Mouse (Mus musculus) hindbrain, postnatal 0 days (tissue): ENCODE data around the gene Sik3. TPM values are rescaled to one million over a fixed set of nuclear protein-coding genes. Genes with fewer than 3 reads are reported as not detected.

Experiments used
- ATAC-seq: fragments of 200-750 bp; cut with Nextera tagmentation; 2 replicates; pipeline ENCODE4 v1.8.0; 2017; ENCODE audit warnings: mild to moderate bottlenecking, moderate TSS enrichment, moderate library complexity
- DNase-seq: peaks from one replicate; pipeline ENCODE4 v3.0.0-alpha.2; 2015; ENCODE audit warnings: low spot score
- H3K27ac ChIP-seq: fragments of 300-500 bp; sonication (generic); 2 replicates; pipeline ENCODE4 v1.5.1; 2014; ENCODE audit warnings: mild to moderate bottlenecking
- H3K27me3 ChIP-seq: fragments of 300-500 bp; sonication (generic); 2 replicates; pipeline ENCODE4 v1.6.1; 2014; ENCODE audit warnings: low read length, mixed read lengths; ENCODE audit not compliant: insufficient read depth
- H3K36me3 ChIP-seq: fragments of 300-500 bp; sonication (generic); 2 replicates; pipeline ENCODE4 v1.6.1; 2014; ENCODE audit warnings: low read length, mixed read lengths; ENCODE audit not compliant: insufficient read depth
- H3K4me1 ChIP-seq: fragments of 300-500 bp; sonication (generic); 2 replicates; pipeline ENCODE4 v1.6.1; 2014; ENCODE audit warnings: antibody characterized with exemption, low read length, mixed read lengths; ENCODE audit not compliant: insufficient read depth
- H3K4me2 ChIP-seq: fragments of 300-500 bp; sonication (generic); 2 replicates; pipeline ENCODE4 v1.6.1; 2014; ENCODE audit warnings: low read depth, mild to moderate bottlenecking, low read length, moderate library complexity, mixed read lengths
- H3K4me3 ChIP-seq: fragments of 300-500 bp; sonication (generic); 2 replicates; pipeline ENCODE4 v1.5.1; 2014; ENCODE audit warnings: low read length
- H3K9ac ChIP-seq: fragments of 300-500 bp; sonication (generic); replicated peaks from 2 replicates; pipeline ENCODE4 v1.6.1; 2014; ENCODE audit warnings: mild to moderate bottlenecking, low read length, moderate library complexity, mixed read lengths
- H3K9me3 ChIP-seq: fragments of 300-500 bp; sonication (generic); 2 replicates; pipeline ENCODE4 v1.6.1; 2016; ENCODE audit warnings: low read length, mixed read lengths
- CTCF ChIP-seq: IDR thresholded peaks from 2 replicates; pipeline ENCODE4 v1.5.1; 2016; ENCODE audit warnings: antibody characterized with exemption, control low read depth, low read depth
- WGBS: fragments of 180-500 bp; shearing (Covaris S2); extraction: QIAGEN DNeasy Blood & Tissue Kit; methylation state at CpG from one replicate; pipeline ENCODE4 v1.1.7; 2014; 5-methylcytosine and 5-hydroxymethylcytosine counted together
- polyA plus RNA-seq: library from polyadenylated mRNA; unstranded; fragments of >200 nt; fragmentation: Nextera tagmentation; extraction: Ambion mirVana; gene quantifications from 2 replicates; pipeline ENCODE4 v1.2.1, GENCODE M21; 2015
- total RNA-seq: library from RNA; depleted of rRNA; stranded (reverse); fragments of >200 nt; gene quantifications from 2 replicates; pipeline ENCODE4 v1.2.3, GENCODE M21; 2014

Sik3 gene
- total and polyA plus RNA-seq, 2 experiments from 2014 or later, result 12.5 to 37.1 TPM

- DNase-seq (no peak), ATAC-seq (no peak)
- Histone ChIP-seq H3K36me3 (no peaks in the 10 kb centered on the region), H3K9me3 (no peaks in the 10 kb centered on the region), H3K27me3 (no peaks in the 10 kb centered on the region), H3K4me3 (no peak overlapping the region), H3K4me1 (no peaks in the 10 kb centered on the region), H3K9ac (no peak overlapping the region), H3K27ac (no peak overlapping the region), H3K4me2 (no peak overlapping the region)
- 57% methylated on average over 2 of the region's 2 CpGs for WGBS
- no peak for TF ChIP-seq CTCF
Observed at GRCm38 (mm10) chr9:46075578-46075977, 63.0 kb downstream of the Sik3 start.

- no peak overlapping the region for H3K4me3 ChIP-seq
- TF ChIP-seq CTCF, result no peak
- H3K27ac ChIP-seq, result no peak overlapping the region
- H3K27me3 ChIP-seq, result no peaks in the 10 kb centered on the region
- no peak overlapping the region for H3K9ac ChIP-seq
- no peaks in the 10 kb centered on the region for H3K36me3 ChIP-seq
- whole genome bisulfite sequencing, result 39% methylated on average over 6 of the region's 6 CpGs
- ATAC-seq (no peak), DNase-seq (peak; percentile 23)
- H3K9me3 ChIP-seq, result no peaks in the 10 kb centered on the region
- peaks cover 11% of the 10 kb centered on the region; the same call in 1 of the 2 replicates for H3K4me1 ChIP-seq
- no peak overlapping the region for H3K4me2 ChIP-seq
Observed at GRCm38 (mm10) chr9:46082381-46082821, 69.8 kb downstream of the Sik3 start.

GRCm38 (mm10) chr9:46083490-46083893 is 70.9 kb downstream of the Sik3 start:
- Histone ChIP-seq H3K4me3 (no peak overlapping the region), H3K27me3 (no peaks in the 10 kb centered on the region), H3K36me3 (no peaks in the 10 kb centered on the region), H3K9me3 (no peaks in the 10 kb centered on the region), H3K27ac (no peak overlapping the region), H3K9ac (no peak overlapping the region), H3K4me1 (peaks cover 11% of the 10 kb centered on the region; the same call in 1 of the 2 replicates), H3K4me2 (no peak overlapping the region)
- ATAC-seq (0 out of 2 replicates have a peak, but pooled peaks have one; percentile 10), DNase-seq (no peak)
- 60% methylated on average over 7 of the region's 7 CpGs for WGBS
- TF ChIP-seq CTCF, result no peak

GRCm38 (mm10) chr9:46085898-46086297 is 73.3 kb downstream of the Sik3 start:
- Histone ChIP-seq H3K4me1 (peaks cover 11% of the 10 kb centered on the region; the same call in 1 of the 2 replicates), H3K9me3 (no peaks in the 10 kb centered on the region), H3K4me2 (no peak overlapping the region), H3K4me3 (no peak overlapping the region), H3K27me3 (no peaks in the 10 kb centered on the region), H3K9ac (no peak overlapping the region), H3K27ac (no peak overlapping the region), H3K36me3 (no peaks in the 10 kb centered on the region)
- ATAC-seq (no peak), DNase-seq (no peak)
- 64% methylated on average over 7 of the region's 7 CpGs for WGBS
- no peak for TF ChIP-seq CTCF

- Histone ChIP-seq H3K9ac (no peak overlapping the region), H3K4me2 (no peak overlapping the region), H3K27me3 (no peaks in the 10 kb centered on the region), H3K4me1 (peaks cover 11% of the 10 kb centered on the region; the same call in 1 of the 2 replicates), H3K27ac (no peak overlapping the region), H3K36me3 (no peaks in the 10 kb centered on the region), H3K4me3 (no peak overlapping the region), H3K9me3 (no peaks in the 10 kb centered on the region)
- TF ChIP-seq CTCF, result no peak
- WGBS, result 78% methylated on average over 3 of the region's 3 CpGs
- ATAC-seq (no peak), DNase-seq (no peak)
Observed at GRCm38 (mm10) chr9:46086826-46087225, 74.2 kb downstream of the Sik3 start.

- no peaks in the 10 kb centered on the region for H3K27me3 ChIP-seq
- H3K9ac ChIP-seq, result no peak overlapping the region
- DNase-seq (no peak), ATAC-seq (no peak)
- no peak overlapping the region for H3K4me2 ChIP-seq
- H3K4me1 ChIP-seq, result peaks cover 9% of the 10 kb centered on the region; the same call in 1 of the 2 replicates
- WGBS, result 73% methylated on average over 5 of the region's 5 CpGs
- no peak overlapping the region for H3K27ac ChIP-seq
- no peak for TF ChIP-seq CTCF
- no peak overlapping the region for H3K4me3 ChIP-seq
- no peaks in the 10 kb centered on the region for H3K9me3 ChIP-seq
- H3K36me3 ChIP-seq, result no peaks in the 10 kb centered on the region
Observed at GRCm38 (mm10) chr9:46087461-46087860, 74.8 kb downstream of the Sik3 start.

GRCm38 (mm10) chr9:46088722-46089121 is 76.1 kb downstream of the Sik3 start:
- Histone ChIP-seq H3K4me3 (no peak overlapping the region), H3K9me3 (no peaks in the 10 kb centered on the region), H3K36me3 (no peaks in the 10 kb centered on the region), H3K4me2 (no peak overlapping the region), H3K27ac (no peak overlapping the region), H3K27me3 (no peaks in the 10 kb centered on the region), H3K9ac (no peak overlapping the region), H3K4me1 (no peaks in the 10 kb centered on the region)
- no peak for DNase-seq
- WGBS, result 89% methylated on average over 10 of the region's 10 CpGs
- TF ChIP-seq CTCF, result no peak
- ATAC-seq, result no peak
